Mouse (Mus musculus): ENCODE data around the gene Snx17.
A peak's percentile ranks its signal among the peaks of the same experiment; 100 is the strongest.

Snx17 gene

DNA sequence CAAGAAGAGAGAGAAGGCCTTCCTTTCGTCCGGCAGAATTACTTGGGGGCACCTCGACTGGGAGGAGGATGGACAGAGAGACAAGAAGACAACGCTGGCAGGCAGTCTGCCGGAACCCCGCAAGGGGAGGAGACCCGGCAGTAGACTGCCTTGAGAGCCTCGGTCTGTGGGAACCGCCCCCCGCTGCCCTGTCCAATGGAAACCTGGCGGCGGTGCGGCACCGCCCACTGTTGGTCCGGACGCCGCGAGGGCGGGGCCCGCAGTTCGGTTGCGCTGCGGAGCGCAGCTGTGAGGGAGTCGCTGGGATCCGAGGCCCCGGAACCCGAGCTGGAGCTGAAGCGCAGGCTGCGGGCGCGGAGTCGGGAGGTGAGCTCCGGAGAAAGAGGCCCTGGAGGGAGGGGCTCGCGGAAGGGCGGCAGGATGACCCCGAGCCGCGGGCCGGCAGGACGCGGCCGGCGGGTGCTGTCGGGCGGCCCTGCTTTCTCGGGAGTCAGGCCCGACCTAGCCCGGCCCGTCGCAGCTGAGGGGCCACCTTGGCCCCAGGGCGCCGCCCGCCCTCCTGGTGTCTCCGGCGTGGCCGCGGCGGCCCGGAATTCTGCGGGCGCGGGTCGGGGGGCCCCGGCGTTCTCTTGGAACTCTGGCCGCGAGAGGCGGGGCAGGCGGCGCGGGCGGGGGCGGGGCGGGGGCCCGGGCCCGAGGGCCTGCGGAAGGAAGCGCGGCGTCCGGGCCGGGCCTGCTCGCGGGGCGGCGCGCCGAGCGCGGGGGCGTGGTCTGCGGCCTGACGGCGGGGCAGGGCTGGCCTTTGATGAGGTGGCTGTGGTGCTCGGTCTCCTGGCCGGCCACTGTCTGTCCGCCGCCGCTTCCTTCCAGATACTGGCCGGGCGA lies 47.9 kb downstream of the Snx17 start, which contains the start of the genes Nrbp1 and Gm9970:
TSS of gene Nrbp1 (plus strand) at position 228 of the 885 bp plus-strand sequence.
TSS of gene Gm9970 (minus strand) at position 596 of the 885 bp plus-strand sequence.
- DNase-seq: peak; percentile 94 to 98

DNA sequence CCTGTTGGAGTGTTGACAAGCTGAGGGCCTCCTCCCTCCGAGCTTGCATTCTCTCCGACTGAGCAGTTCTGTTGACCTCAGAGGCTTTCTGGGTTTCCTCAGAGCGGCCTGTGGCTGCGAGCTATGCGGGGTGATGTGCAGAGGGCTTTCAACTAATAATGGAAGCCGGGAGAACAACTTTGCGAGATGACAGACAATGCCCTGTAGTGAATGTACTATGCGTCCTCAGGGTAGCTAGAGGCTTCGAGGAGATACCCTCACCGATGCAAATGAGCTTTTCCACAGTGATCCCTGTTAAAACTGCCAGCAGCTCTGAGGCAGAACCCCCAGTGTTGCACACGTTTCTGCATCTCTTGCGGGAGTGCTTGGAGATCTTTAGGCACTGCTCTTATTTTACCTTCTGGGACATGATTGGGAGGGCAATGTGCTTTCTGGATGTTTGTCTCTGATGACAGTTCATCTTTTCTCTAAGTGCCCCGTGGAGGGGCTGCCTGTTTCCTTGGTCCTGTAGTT lies 48.6 kb downstream of the Snx17 start:
- no peak for DNase-seq

DNA sequence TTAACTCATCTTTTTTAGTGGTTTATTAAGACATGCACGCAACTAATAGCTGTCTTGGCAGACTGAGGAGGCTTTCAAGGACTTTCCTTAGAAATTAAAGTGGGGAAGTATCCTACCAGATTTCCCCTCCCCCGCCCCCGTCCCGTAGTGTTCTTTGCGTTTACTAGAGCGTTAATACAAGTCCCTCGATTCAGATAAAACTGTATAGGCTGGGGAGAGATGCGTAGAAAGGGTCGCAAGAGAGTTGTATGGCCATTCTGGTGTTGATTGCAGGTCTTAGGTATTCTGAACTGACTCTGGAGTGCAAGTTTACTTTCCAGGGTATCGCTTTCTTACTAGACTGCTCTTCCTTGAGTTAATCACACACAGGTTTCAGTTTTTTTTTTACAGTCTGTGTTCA lies 49.2 kb downstream of the Snx17 start:
- no peak for DNase-seq
